Mouse (Mus musculus): ENCODE measurements at regions not wholly inside any gene's neighbourhood (a gene's known extent, or its start where the extent isn't known, plus 50 kb on each side); places are given as distances from the start of the nearest gene placed in this dataset.

DNA sequence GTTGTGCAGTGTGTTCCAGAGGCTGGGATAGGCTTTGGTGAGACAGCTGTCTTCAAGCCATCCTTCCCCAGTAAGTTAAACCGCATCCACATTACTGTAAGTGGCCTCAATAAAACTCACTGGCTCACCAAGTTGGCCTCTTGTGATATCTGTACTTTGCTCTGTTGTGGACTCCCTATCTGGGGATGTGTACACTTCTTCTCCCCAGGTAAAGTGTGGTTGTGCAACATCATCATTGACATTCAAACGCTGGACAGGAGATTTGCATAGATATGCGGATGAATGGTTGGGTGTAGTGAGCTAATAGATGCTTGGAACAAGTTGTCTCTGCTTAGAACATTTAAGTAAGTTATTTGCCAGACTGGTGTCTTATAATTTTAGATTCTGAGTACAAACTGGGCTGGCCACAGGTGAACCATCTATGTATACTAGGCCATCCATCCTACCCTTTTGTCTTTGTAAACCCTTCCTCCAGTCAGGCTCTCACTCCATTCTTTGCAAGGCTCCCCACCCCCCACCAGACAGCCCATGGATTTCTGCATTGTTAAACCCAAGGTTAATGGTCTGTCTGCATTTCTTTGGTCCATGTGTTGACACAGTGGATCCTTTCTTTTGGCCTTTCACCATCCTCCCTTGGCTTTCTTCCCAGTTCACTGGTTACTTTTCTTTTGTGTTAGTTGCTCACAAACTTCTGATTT is 303.0 kb downstream of the Plpp3 start:
- H3K36me3 ChIP-seq (ENCODE audit: control insufficient read depth, insufficient read depth, low read length, poor library complexity, severe bottlenecking): no peaks in the 10 kb centered on the region
- H3K9ac ChIP-seq (ENCODE audit: low read depth, poor library complexity, severe bottlenecking): no peak overlapping the region
- no peaks in the 10 kb centered on the region for H3K9me3 ChIP-seq (replicated peaks; ENCODE audit: control insufficient read depth, insufficient read depth, low read length, poor library complexity, severe bottlenecking)
- no peaks in the 10 kb centered on the region for H3K27me3 ChIP-seq (ENCODE audit: control insufficient read depth, insufficient read depth, low read length, poor library complexity, severe bottlenecking)
- TF ChIP-seq CTCF (IDR thresholded peaks at IDR 0.05; ENCODE audit: low read depth, low read length) (no peak), EP300 (IDR thresholded peaks at IDR 0.05; ENCODE audit: insufficient read depth, low read depth, low read length) (peak; percentile 78; the same call in 1 of the 2 replicates), POLR2A (IDR thresholded peaks at IDR 0.05; ENCODE audit: insufficient read depth, low read length) (no peak)
- H3K27ac ChIP-seq (ENCODE audit: insufficient read depth, low read length): peak overlapping the region; percentile 66
- H3K4me3 ChIP-seq (ENCODE audit: low read depth, low read length): no peak overlapping the region
- peaks cover 6% of the 10 kb centered on the region for H3K4me1 ChIP-seq (ENCODE audit: control insufficient read depth, insufficient read depth, low read length)

DNA sequence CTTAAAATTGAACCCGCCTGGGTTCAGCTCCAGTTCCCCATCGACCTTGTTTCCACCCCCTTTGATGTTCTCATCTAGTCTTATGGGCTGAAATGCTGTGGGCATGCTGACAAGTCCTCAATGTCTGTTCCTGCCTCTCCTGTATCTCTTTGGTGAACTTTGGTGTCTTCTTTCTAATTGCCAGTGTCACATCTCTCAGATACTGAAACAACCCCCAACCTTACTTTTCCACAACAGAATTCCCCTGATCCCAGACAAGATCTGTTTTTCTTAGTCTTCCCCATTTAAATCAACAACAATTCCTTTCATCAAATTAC is 303.5 kb downstream of the Plpp3 start:
- H3K9me3 ChIP-seq (replicated peaks; ENCODE audit: control insufficient read depth, insufficient read depth, low read length, poor library complexity, severe bottlenecking): no peaks in the 10 kb centered on the region
- TF ChIP-seq POLR2A (IDR thresholded peaks at IDR 0.05; ENCODE audit: insufficient read depth, low read length) (no peak), EP300 (IDR thresholded peaks at IDR 0.05; ENCODE audit: insufficient read depth, low read depth, low read length) (no peak), CTCF (IDR thresholded peaks at IDR 0.05; ENCODE audit: low read depth, low read length) (no peak)
- H3K4me1 ChIP-seq (ENCODE audit: control insufficient read depth, insufficient read depth, low read length): peaks cover 6% of the 10 kb centered on the region
- no peaks in the 10 kb centered on the region for H3K27me3 ChIP-seq (ENCODE audit: control insufficient read depth, insufficient read depth, low read length, poor library complexity, severe bottlenecking)
- no peaks in the 10 kb centered on the region for H3K36me3 ChIP-seq (ENCODE audit: control insufficient read depth, insufficient read depth, low read length, poor library complexity, severe bottlenecking)
- peak overlapping the region; percentile 63 for H3K27ac ChIP-seq (ENCODE audit: insufficient read depth, low read length)
- H3K9ac ChIP-seq (ENCODE audit: low read depth, poor library complexity, severe bottlenecking): no peak overlapping the region
- H3K4me3 ChIP-seq (ENCODE audit: low read depth, low read length): no peak overlapping the region

DNA sequence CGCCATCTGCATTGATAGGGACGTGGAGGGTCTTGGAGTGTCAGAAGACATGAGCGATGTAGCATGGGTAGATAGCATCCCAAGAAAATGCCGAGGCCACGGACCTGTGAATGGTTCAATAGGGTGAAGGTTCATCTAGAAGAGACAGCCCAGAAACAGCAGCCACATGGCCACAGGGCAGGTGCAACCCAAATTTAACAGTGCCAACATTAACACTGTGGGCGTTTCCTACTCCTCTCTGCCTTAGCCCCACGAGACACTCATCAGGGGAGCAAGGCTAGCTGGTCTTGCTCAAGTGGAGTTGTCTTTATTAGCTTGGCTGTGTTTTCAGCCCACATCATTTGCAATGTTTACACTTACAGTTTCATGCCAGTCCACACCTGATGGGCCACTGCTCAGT is 310.7 kb downstream of the Plpp3 start:
- no peak for TF ChIP-seq CTCF (IDR thresholded peaks at IDR 0.05; ENCODE audit: low read depth, low read length)
- TF ChIP-seq EP300 (IDR thresholded peaks at IDR 0.05; ENCODE audit: insufficient read depth, low read depth, low read length): no peak
- no peak for TF ChIP-seq POLR2A (IDR thresholded peaks at IDR 0.05; ENCODE audit: insufficient read depth, low read length)
- H3K9ac ChIP-seq (ENCODE audit: low read depth, poor library complexity, severe bottlenecking): no peak overlapping the region
- no peak overlapping the region for H3K4me3 ChIP-seq (ENCODE audit: low read depth, low read length)
- no peaks in the 10 kb centered on the region for H3K9me3 ChIP-seq (replicated peaks; ENCODE audit: control insufficient read depth, insufficient read depth, low read length, poor library complexity, severe bottlenecking)
- no peaks in the 10 kb centered on the region for H3K36me3 ChIP-seq (ENCODE audit: control insufficient read depth, insufficient read depth, low read length, poor library complexity, severe bottlenecking)
- H3K27ac ChIP-seq (ENCODE audit: insufficient read depth, low read length): no peak overlapping the region
- no peaks in the 10 kb centered on the region for H3K27me3 ChIP-seq (ENCODE audit: control insufficient read depth, insufficient read depth, low read length, poor library complexity, severe bottlenecking)
- H3K4me1 ChIP-seq (ENCODE audit: control insufficient read depth, insufficient read depth, low read length): no peaks in the 10 kb centered on the region

DNA sequence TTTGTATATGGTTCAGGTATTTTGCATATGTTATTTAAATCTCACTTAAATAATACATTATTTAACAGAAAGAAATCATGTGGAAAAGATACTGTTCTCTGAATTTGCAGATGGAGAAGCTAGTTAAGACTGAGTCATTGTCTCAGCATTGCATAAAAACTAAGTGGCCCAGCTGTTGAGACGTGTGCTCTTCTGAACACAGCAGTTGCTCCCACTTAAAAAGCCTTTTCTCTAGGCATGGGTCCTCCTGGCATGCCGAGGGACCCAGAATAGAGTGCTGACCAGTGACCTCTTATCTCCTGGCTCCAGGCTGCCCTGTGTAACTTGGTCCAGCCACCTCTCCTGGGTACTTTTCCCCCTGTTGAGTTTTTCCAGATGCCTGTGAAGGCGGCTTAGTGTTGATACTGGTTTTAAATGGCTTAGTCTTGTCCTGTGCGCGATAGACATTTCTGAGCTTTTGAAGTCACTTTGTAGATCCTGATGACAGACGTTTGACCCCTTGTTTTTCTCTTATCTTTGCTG is 312.2 kb downstream of the Plpp3 start:
- Histone ChIP-seq H3K9ac (ENCODE audit: low read depth, poor library complexity, severe bottlenecking) (no peak overlapping the region), H3K27ac (ENCODE audit: insufficient read depth, low read length) (no peak overlapping the region), H3K9me3 (replicated peaks; ENCODE audit: control insufficient read depth, insufficient read depth, low read length, poor library complexity, severe bottlenecking) (no peaks in the 10 kb centered on the region), H3K27me3 (ENCODE audit: control insufficient read depth, insufficient read depth, low read length, poor library complexity, severe bottlenecking) (no peaks in the 10 kb centered on the region), H3K4me1 (ENCODE audit: control insufficient read depth, insufficient read depth, low read length) (no peaks in the 10 kb centered on the region), H3K36me3 (ENCODE audit: control insufficient read depth, insufficient read depth, low read length, poor library complexity, severe bottlenecking) (no peaks in the 10 kb centered on the region), H3K4me3 (ENCODE audit: low read depth, low read length) (no peak overlapping the region)
- no peak for TF ChIP-seq CTCF (IDR thresholded peaks at IDR 0.05; ENCODE audit: low read depth, low read length)
- TF ChIP-seq POLR2A (IDR thresholded peaks at IDR 0.05; ENCODE audit: insufficient read depth, low read length): no peak
- no peak for TF ChIP-seq EP300 (IDR thresholded peaks at IDR 0.05; ENCODE audit: insufficient read depth, low read depth, low read length)

DNA sequence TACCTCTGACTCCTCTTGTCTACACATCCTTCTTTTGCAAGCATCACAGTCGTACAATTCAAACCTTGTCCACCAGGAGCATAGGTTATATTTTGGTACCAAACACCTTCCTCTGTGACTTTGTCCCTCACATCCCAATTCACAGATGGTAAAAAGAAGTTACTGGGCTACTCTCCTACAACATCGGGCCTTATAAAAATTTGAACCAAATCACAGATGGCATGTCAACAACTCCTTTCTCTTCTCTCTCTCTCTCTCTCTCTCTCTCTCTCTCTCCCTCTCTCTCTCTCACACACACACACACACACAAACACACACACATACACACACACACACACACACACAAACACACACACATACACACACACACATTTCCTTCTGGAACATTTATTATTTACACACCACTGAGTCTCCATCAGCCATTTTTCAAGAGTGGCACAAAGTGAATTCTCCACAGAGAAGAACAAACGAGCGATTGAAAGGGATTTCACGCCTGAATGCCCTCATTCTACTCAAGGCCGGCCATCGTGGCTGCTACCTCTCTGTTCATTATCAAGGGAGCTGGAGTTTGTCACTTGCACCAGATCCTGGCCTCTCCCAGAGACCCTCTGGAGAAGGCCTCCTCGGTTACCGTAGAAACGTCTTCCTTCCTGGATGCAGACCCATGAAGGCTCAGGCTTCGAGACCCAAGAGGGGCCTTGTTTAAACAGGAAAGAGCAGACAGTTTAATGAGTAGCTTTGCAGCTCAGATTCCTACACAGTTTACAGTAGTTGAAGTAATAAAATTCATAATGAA is 314.7 kb upstream of the Gm12728 start:
- no peaks in the 10 kb centered on the region for H3K9me3 ChIP-seq (replicated peaks; ENCODE audit: control insufficient read depth, insufficient read depth, low read length, poor library complexity, severe bottlenecking)
- H3K36me3 ChIP-seq (ENCODE audit: control insufficient read depth, insufficient read depth, low read length, poor library complexity, severe bottlenecking): no peaks in the 10 kb centered on the region
- no peak overlapping the region for H3K4me3 ChIP-seq (ENCODE audit: low read depth, low read length)
- H3K9ac ChIP-seq (ENCODE audit: low read depth, poor library complexity, severe bottlenecking): no peak overlapping the region
- peaks cover 2% of the 10 kb centered on the region; the same call in 1 of the 2 replicates for H3K27me3 ChIP-seq (ENCODE audit: control insufficient read depth, insufficient read depth, low read length, poor library complexity, severe bottlenecking)
- TF ChIP-seq POLR2A (IDR thresholded peaks at IDR 0.05; ENCODE audit: insufficient read depth, low read length) (no peak), EP300 (IDR thresholded peaks at IDR 0.05; ENCODE audit: insufficient read depth, low read depth, low read length) (no peak), CTCF (IDR thresholded peaks at IDR 0.05; ENCODE audit: low read depth, low read length) (no peak)
- H3K4me1 ChIP-seq (ENCODE audit: control insufficient read depth, insufficient read depth, low read length): no peaks in the 10 kb centered on the region
- H3K27ac ChIP-seq (ENCODE audit: insufficient read depth, low read length): no peak overlapping the region

DNA sequence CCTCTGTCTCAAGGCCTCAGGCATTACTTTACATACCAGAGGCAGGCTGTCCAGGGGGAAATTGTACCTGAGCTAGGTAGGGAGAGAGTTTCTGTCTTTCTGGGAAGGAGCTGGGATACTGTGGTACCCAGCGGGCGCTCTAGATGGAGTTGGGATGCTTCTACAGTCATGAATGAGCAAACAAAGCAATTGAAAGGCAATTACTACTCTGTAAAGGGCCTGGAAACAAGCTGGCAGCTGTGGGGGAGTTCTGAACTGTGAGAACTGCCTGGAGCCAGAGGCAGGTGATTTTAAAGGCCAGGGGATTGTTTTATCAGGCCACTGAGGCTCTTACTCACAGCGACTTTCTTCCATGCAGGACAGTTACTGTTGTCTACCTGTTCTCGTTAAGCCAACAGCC is 313.3 kb upstream of the Gm12728 start:
- H3K36me3 ChIP-seq (ENCODE audit: control insufficient read depth, insufficient read depth, low read length, poor library complexity, severe bottlenecking): no peaks in the 10 kb centered on the region
- no peaks in the 10 kb centered on the region for H3K4me1 ChIP-seq (ENCODE audit: control insufficient read depth, insufficient read depth, low read length)
- no peak for TF ChIP-seq EP300 (IDR thresholded peaks at IDR 0.05; ENCODE audit: insufficient read depth, low read depth, low read length)
- no peak for TF ChIP-seq CTCF (IDR thresholded peaks at IDR 0.05; ENCODE audit: low read depth, low read length)
- TF ChIP-seq POLR2A (IDR thresholded peaks at IDR 0.05; ENCODE audit: insufficient read depth, low read length): no peak
- no peak overlapping the region for H3K27ac ChIP-seq (ENCODE audit: insufficient read depth, low read length)
- no peak overlapping the region for H3K4me3 ChIP-seq (ENCODE audit: low read depth, low read length)
- H3K9me3 ChIP-seq (replicated peaks; ENCODE audit: control insufficient read depth, insufficient read depth, low read length, poor library complexity, severe bottlenecking): no peaks in the 10 kb centered on the region
- H3K9ac ChIP-seq (ENCODE audit: low read depth, poor library complexity, severe bottlenecking): no peak overlapping the region
- H3K27me3 ChIP-seq (ENCODE audit: control insufficient read depth, insufficient read depth, low read length, poor library complexity, severe bottlenecking): peaks cover 2% of the 10 kb centered on the region; the same call in 1 of the 2 replicates

Data from ES-Bruce4 (cell line).